Mouse (Mus musculus): Measurements from ENCODE around the gene Snx15. TPM values are rescaled to one million over a fixed set of nuclear protein-coding genes. Genes with fewer than 3 reads are reported as not detected.

Snx15 gene
- total RNA-seq, 2 experiments from 2014 or later: 8.6 to 10.6 TPM

- DNase-seq: no peak
- intact Hi-C loops (cut with DNase I): loop anchor here (5.0 kb wide), 1 partner anchor 37 kb away; the partner anchor contains the start of gene Sac3d1
These were observed 48.1 kb downstream of the Snx15 start, which contains the start of gene Tmem262 for GRCm38 (mm10) chr19:6079983-6080480. Gene Tmem262 (plus strand): TSS chr19:6080033.

- peak; percentile 70 to 81 for DNase-seq
- intact Hi-C loops (cut with DNase I): no loop called here
These were observed 51.3 kb downstream of the Snx15 start, which contains the start of gene Vps51 for GRCm38 (mm10) chr19:6076564-6077393. Gene Vps51 (minus strand): TSS chr19:6077231.

GRCm38 (mm10) chr19:6073889-6074288 lies 54.2 kb downstream of the Snx15 start:
- intact Hi-C loops (cut with DNase I): no loop called here
- no peak for DNase-seq

- intact Hi-C loops (cut with DNase I): no loop called here
These were observed 56.8 kb downstream of the Snx15 start for GRCm38 (mm10) chr19:6071261-6071660.

GRCm38 (mm10) chr19:6070571-6071250 lies 57.4 kb downstream of the Snx15 start:
- DNase-seq: no peak
- intact Hi-C loops (cut with DNase I): no loop called here

More at GRCm38 (mm10) chr19:6071261-6071660, 56.8 kb downstream of the Snx15 start:
- DNase-seq: no peak

GRCm38 (mm10) chr19:6069851-6070250 lies 58.3 kb downstream of the Snx15 start:
- DNase-seq: no peak
- intact Hi-C loops (cut with DNase I): no loop called here

Other genes starting within 250 kb of the Snx15 start
- under 1 TPM in 1 of 2 experiments, not detected in 1; 0.20 TPM for gene Tigd3, start 234.2 kb downstream of the Snx15 start, total RNA-seq (2021)
- 10 to 100 TPM; 75.1 to 81.4 TPM for gene Dpf2, start 215.3 kb downstream of the Snx15 start, total RNA-seq (2021)
- gene Cdc42ep2, start 203.5 kb downstream of the Snx15 start, total RNA-seq (2021): 10 to 100 TPM; 10.1 to 12.4 TPM
- gene Pola2, start 164.1 kb downstream of the Snx15 start, total RNA-seq (2021): 10 to 100 TPM in 1 of 2 experiments, 1 to 10 TPM in 1; 8.6 to 11.6 TPM
- not detected for gene Slc22a20, start 142.2 kb downstream of the Snx15 start, total RNA-seq (2021)
- 10 to 100 TPM; 82.6 to 95.2 TPM for gene Capn1, start 112.4 kb downstream of the Snx15 start, total RNA-seq (2021)
- gene Syvn1, start 81.7 kb downstream of the Snx15 start, total RNA-seq (2021): 10 to 100 TPM; 14.4 to 15.8 TPM
- 10 to 100 TPM; 25.8 TPM for gene Mrpl49, start 70.5 kb downstream of the Snx15 start, total RNA-seq (2021)
- 100 to 1,000 TPM; 333 to 400 TPM for gene Fau, start 70.5 kb downstream of the Snx15 start, total RNA-seq (2021)
- 1 to 10 TPM; 7.6 to 9.0 TPM for gene Znhit2, start 67.1 kb downstream of the Snx15 start, total RNA-seq (2021)
- 1 to 10 TPM; 4.9 to 5.1 TPM for gene Tm7sf2, start 59.9 kb downstream of the Snx15 start, total RNA-seq (2021)
- 10 to 100 TPM; 15.7 to 19.3 TPM for gene Vps51, start 51.1 kb downstream of the Snx15 start, total RNA-seq (2021)
- gene Tmem262, start 48.3 kb downstream of the Snx15 start, total RNA-seq (2021): not detected
- not detected for gene Gm28374, start 46.0 kb downstream of the Snx15 start, total RNA-seq (2021)
- 10 to 100 TPM; 10.2 to 10.3 TPM for gene Zfpl1, start 43.3 kb downstream of the Snx15 start, total RNA-seq (2021)
- gene Cdca5, start 43.3 kb downstream of the Snx15 start, total RNA-seq (2021): under 1 TPM in 1 of 2 experiments, not detected in 1; 0.28 TPM
- gene AC131692.1, start 33.9 kb downstream of the Snx15 start, total RNA-seq (2021): not detected
- not detected for gene Naaladl1, start 22.5 kb downstream of the Snx15 start, total RNA-seq (2021)
- 1 to 10 TPM; 8.7 to 9.8 TPM for gene Sac3d1, start 9.7 kb downstream of the Snx15 start, total RNA-seq (2021)
- gene Batf2, start 12.7 kb upstream of the Snx15 start, total RNA-seq (2021): under 1 TPM; 0.17 to 0.26 TPM
- gene Arl2, start 13.2 kb upstream of the Snx15 start, total RNA-seq (2021): 10 to 100 TPM; 51.8 to 62.6 TPM
- gene Majin, start 56.1 kb upstream of the Snx15 start, total RNA-seq (2021): not detected
- gene Gpha2, start 98.1 kb upstream of the Snx15 start, total RNA-seq (2021): not detected
- 10 to 100 TPM; 32.2 to 34.6 TPM for gene Ppp2r5b, start 107.6 kb upstream of the Snx15 start, total RNA-seq (2021)
- gene Atg2a, start 113.4 kb upstream of the Snx15 start, total RNA-seq (2021): 10 to 100 TPM; 16.5 to 18.0 TPM
- 10 to 100 TPM; 23.5 to 36.0 TPM for gene Ehd1, start 148.4 kb upstream of the Snx15 start, total RNA-seq (2021)
- 1 to 10 TPM; 4.3 to 5.2 TPM for gene Cdc42bpg, start 178.2 kb upstream of the Snx15 start, total RNA-seq (2021)
- gene Men1, start 206.7 kb upstream of the Snx15 start, total RNA-seq (2021): 1 to 10 TPM; 6.2 to 7.0 TPM
- 10 to 100 TPM; 10.4 to 12.6 TPM for gene Map4k2, start 212.8 kb upstream of the Snx15 start, total RNA-seq (2021)
- 10 to 100 TPM; 75.8 to 84.5 TPM for gene Sf1, start 235.4 kb upstream of the Snx15 start, total RNA-seq (2021)

Data from gastrocnemius, postnatal 36 days (tissue).